Mouse (Mus musculus) small intestine, adult 2 months (tissue): ENCODE data around the gene Fkbp4. TPM values are rescaled to one million over a fixed set of nuclear protein-coding genes. Genes with fewer than 3 reads are reported as not detected.
A peak's percentile ranks its signal among the peaks of the same experiment; 100 is the strongest.

Experiments
- H3K27ac ChIP-seq: fragments of 200-500 bp; 2 replicates; pipeline ENCODE4 v1.5.1; 2012; ENCODE audit warnings: low read depth, low read length, control low read depth, inconsistent platforms; ENCODE audit not compliant: insufficient read depth
- H3K27me3 ChIP-seq: fragments of 200-500 bp; 2 replicates; pipeline ENCODE4 v1.6.1; 2012; ENCODE audit warnings: mild to moderate bottlenecking, moderate library complexity, low read length, inconsistent platforms; ENCODE audit not compliant: control insufficient read depth, insufficient read depth
- H3K36me3 ChIP-seq: fragments of 200-500 bp; 2 replicates; pipeline ENCODE4 v1.6.1; 2012; ENCODE audit warnings: mild to moderate bottlenecking, low read length, control low read depth, inconsistent platforms; ENCODE audit not compliant: control insufficient read depth, insufficient read depth
- H3K4me1 ChIP-seq: fragments of 200-500 bp; 2 replicates; pipeline ENCODE4 v1.6.1; 2012; ENCODE audit warnings: low read length, inconsistent platforms, mixed read lengths; ENCODE audit not compliant: control insufficient read depth, insufficient read depth, insufficient read length
- H3K4me3 ChIP-seq: fragments of 200-500 bp; 2 replicates; pipeline ENCODE4 v1.5.1; 2012; ENCODE audit warnings: low read depth, mild to moderate bottlenecking, control low read depth, inconsistent platforms, low read length, moderate library complexity
- CTCF ChIP-seq: fragments of 200-500 bp; IDR thresholded peaks from 2 replicates; pipeline ENCODE4 v1.5.1; 2012; ENCODE audit warnings: low read depth, mild to moderate bottlenecking, control low read depth, inconsistent platforms, low read length, moderate library complexity, mixed read lengths; ENCODE audit not compliant: insufficient replicate concordance, insufficient read length; ENCODE audit errors: extremely low read depth
- POLR2A ChIP-seq: fragments of 200-500 bp; IDR thresholded peaks from 2 replicates; pipeline ENCODE4 v1.6.1; 2012; ENCODE audit warnings: low read depth, mild to moderate bottlenecking, control low read depth, inconsistent platforms, low read length, moderate library complexity
- WGBS: fragments of 180-500 bp; shearing (Covaris S2); methylation state at CpG from one replicate; pipeline ENCODE4 v1.1.7; 2018; 5-methylcytosine and 5-hydroxymethylcytosine counted together
- polyA plus RNA-seq: library from polyadenylated mRNA; depleted of rRNA; stranded (reverse); fragments of >200 nt; gene quantifications from 2 replicates; pipeline ENCODE4 v1.2.3, GENCODE M21; 2012; rRNA removed

Gene Fkbp4
- polyA plus RNA-seq, result 52.9 and 105 TPM in 2 replicates

- peaks cover 22% of the 10 kb centered on the region for H3K36me3 ChIP-seq
- peaks cover 19% of the 10 kb centered on the region; the same call in 1 of the 2 replicates for H3K4me1 ChIP-seq
- H3K27ac ChIP-seq, result peak within 1 kb of the TSS; percentile 75
- no peaks in the 10 kb centered on the region for H3K27me3 ChIP-seq
- WGBS, result under 1% methylated on average over 67 of the region's 67 CpGs
- no peak for TF ChIP-seq CTCF
- TF ChIP-seq POLR2A, result peak; percentile 90; the same call in 1 of the 2 replicates
- H3K4me3 ChIP-seq, result peak within 1 kb of the TSS; percentile 93
Measured at GRCm38 (mm10) chr6:128438317-128438870, at the start of gene Fkbp4. Gene Fkbp4 (minus strand): TSS chr6:128438677.

GRCm38 (mm10) chr6:128487736-128488135 is 49.3 kb upstream of the Fkbp4 start:
- TF ChIP-seq CTCF, result no peak
- no peak for TF ChIP-seq POLR2A
- Histone ChIP-seq H3K4me3 (no peak overlapping the region), H3K27ac (no peak overlapping the region), H3K36me3 (no peaks in the 10 kb centered on the region), H3K27me3 (no peaks in the 10 kb centered on the region), H3K4me1 (no peaks in the 10 kb centered on the region)
- WGBS, result 86% methylated on average over 11 of the region's 11 CpGs

- WGBS, result 21% methylated on average over 26 of the region's 26 CpGs
- Histone ChIP-seq H3K4me1 (no peaks in the 10 kb centered on the region), H3K27ac (no peak overlapping the region), H3K27me3 (no peaks in the 10 kb centered on the region), H3K36me3 (no peaks in the 10 kb centered on the region), H3K4me3 (no peak overlapping the region)
- TF ChIP-seq POLR2A (no peak), CTCF (peak; percentile 100)
Measured at GRCm38 (mm10) chr6:128479463-128480454, 41.3 kb upstream of the Fkbp4 start.

GRCm38 (mm10) chr6:128477495-128477894 is 39.0 kb upstream of the Fkbp4 start:
- WGBS, result 9% methylated on average over 4 of the region's 4 CpGs
- H3K4me1 ChIP-seq, result no peaks in the 10 kb centered on the region
- H3K27me3 ChIP-seq, result no peaks in the 10 kb centered on the region
- no peak for TF ChIP-seq CTCF
- TF ChIP-seq POLR2A, result no peak
- H3K36me3 ChIP-seq, result no peaks in the 10 kb centered on the region
- H3K4me3 ChIP-seq, result no peak overlapping the region
- H3K27ac ChIP-seq, result no peak overlapping the region

GRCm38 (mm10) chr6:128474112-128474511 is 35.6 kb upstream of the Fkbp4 start:
- H3K36me3 ChIP-seq, result no peaks in the 10 kb centered on the region
- H3K4me3 ChIP-seq, result no peak overlapping the region
- H3K27ac ChIP-seq, result no peak overlapping the region
- WGBS, result 89% methylated on average over 6 of the region's 6 CpGs
- peaks cover 2% of the 10 kb centered on the region; the same call in 1 of the 2 replicates for H3K4me1 ChIP-seq
- TF ChIP-seq POLR2A, result no peak
- TF ChIP-seq CTCF, result no peak
- H3K27me3 ChIP-seq, result no peaks in the 10 kb centered on the region

GRCm38 (mm10) chr6:128469451-128469850 is 31.0 kb upstream of the Fkbp4 start:
- 2% methylated on average over 12 of the region's 12 CpGs for WGBS
- Histone ChIP-seq H3K27ac (no peak overlapping the region), H3K36me3 (no peaks in the 10 kb centered on the region), H3K4me1 (peaks cover 2% of the 10 kb centered on the region; the same call in 1 of the 2 replicates), H3K27me3 (no peaks in the 10 kb centered on the region), H3K4me3 (no peak overlapping the region)
- TF ChIP-seq POLR2A, result no peak
- TF ChIP-seq CTCF, result no peak

- H3K27ac ChIP-seq, result no peak overlapping the region
- no peaks in the 10 kb centered on the region for H3K36me3 ChIP-seq
- H3K4me1 ChIP-seq, result peaks cover 2% of the 10 kb centered on the region; the same call in 1 of the 2 replicates
- H3K27me3 ChIP-seq, result no peaks in the 10 kb centered on the region
- TF ChIP-seq POLR2A, result no peak
- TF ChIP-seq CTCF, result no peak
- WGBS, result 44% methylated on average over 2 of the region's 2 CpGs
- H3K4me3 ChIP-seq, result no peak overlapping the region
Measured at GRCm38 (mm10) chr6:128467298-128467697, 28.8 kb upstream of the Fkbp4 start.
